Mouse (Mus musculus) cerebellum, adult 2 months (tissue): ENCODE measurements at regions not wholly inside any gene's neighbourhood (a gene's known extent, or its start where the extent isn't known, plus 50 kb on each side); places are given as distances from the start of the nearest gene placed in this dataset.

Experiments used
- DNase-seq, 2 experiments: peaks; one replicate each; pipeline ENCODE4 v3.0.0; 2021
- H3K27ac ChIP-seq: fragments of 200-500 bp; 2 replicates; pipeline ENCODE4 v1.5.1; 2012; ENCODE audit warnings: low read length, control low read depth, inconsistent platforms; ENCODE audit not compliant: insufficient read depth
- H3K27me3 ChIP-seq: fragments of 200-500 bp; 2 replicates; pipeline ENCODE4 v1.6.1; 2012; ENCODE audit warnings: inconsistent platforms, mild to moderate bottlenecking, low read length, moderate library complexity; ENCODE audit not compliant: control insufficient read depth, insufficient read depth
- H3K4me1 ChIP-seq: fragments of 200-500 bp; 2 replicates; pipeline ENCODE4 v1.6.1; 2011; ENCODE audit warnings: low read length; ENCODE audit not compliant: control insufficient read depth, insufficient read depth
- H3K4me3 ChIP-seq: fragments of 200-500 bp; replicated peaks from 2 replicates; pipeline ENCODE3; 2011; ENCODE audit warnings: mild to moderate bottlenecking, low read depth, low read length, control low read depth; ENCODE audit not compliant: insufficient read depth
- CTCF ChIP-seq: fragments of 200-500 bp; IDR thresholded peaks from 2 replicates; pipeline ENCODE4 v1.5.1; 2011; ENCODE audit warnings: low read depth, mild to moderate bottlenecking, control low read depth, low read length, moderate library complexity, borderline replicate concordance; ENCODE audit not compliant: insufficient read depth
- POLR2A ChIP-seq: fragments of 200-500 bp; IDR thresholded peaks from 2 replicates; pipeline ENCODE4 v1.6.1; 2011; ENCODE audit warnings: low read length, control low read depth, borderline replicate concordance; ENCODE audit not compliant: insufficient read depth
- WGBS: fragments of 180-500 bp; shearing (Covaris S2); methylation state at CpG from one replicate; pipeline ENCODE4 v1.1.7; 2018; 5-methylcytosine and 5-hydroxymethylcytosine counted together

DNA sequence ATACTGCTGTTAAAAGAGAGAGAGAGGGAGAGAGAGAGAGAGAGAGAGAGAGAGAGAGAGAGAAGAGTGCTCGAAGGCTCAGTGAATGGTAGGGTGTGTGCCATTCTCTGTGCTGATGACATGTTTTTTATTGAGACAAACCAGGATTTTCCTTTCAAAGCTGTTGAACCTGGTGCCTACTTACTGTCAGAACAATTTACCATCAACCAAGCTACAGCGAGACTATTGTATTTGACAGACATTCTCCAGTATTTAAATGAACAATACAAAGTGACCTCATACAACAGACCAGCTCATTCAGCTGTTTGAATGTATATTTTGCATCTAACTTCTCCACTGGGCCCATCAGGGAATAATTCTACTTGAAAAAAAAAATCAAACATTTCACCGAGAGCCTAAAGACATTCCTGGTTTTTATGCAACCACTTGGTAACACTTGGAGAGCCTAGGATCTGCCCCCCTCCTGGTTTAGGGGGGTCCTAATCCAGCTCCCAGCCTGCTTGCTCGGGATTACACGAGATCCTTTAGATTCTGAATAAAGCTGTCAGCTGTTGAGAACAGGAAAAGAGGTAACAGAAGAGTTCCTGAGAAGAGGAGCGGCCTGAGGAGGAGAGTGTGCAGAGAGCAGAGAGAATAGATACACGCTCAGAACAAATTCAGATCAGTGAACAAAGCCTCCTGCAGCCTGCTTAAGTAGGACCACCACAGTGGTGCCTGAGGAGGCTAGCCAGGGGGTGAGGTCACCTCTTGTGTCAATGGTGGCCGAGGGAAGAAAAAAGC, 117.3 kb downstream of the Anapc10 start:
- Histone ChIP-seq H3K4me1 (no peaks in the 10 kb centered on the region), H3K4me3 (no peak overlapping the region), H3K27ac (no peak overlapping the region), H3K27me3 (no peaks in the 10 kb centered on the region)
- 25% methylated on average over 8 of the region's 8 CpGs for WGBS
- no peak for DNase-seq
- TF ChIP-seq CTCF = no peak

DNA sequence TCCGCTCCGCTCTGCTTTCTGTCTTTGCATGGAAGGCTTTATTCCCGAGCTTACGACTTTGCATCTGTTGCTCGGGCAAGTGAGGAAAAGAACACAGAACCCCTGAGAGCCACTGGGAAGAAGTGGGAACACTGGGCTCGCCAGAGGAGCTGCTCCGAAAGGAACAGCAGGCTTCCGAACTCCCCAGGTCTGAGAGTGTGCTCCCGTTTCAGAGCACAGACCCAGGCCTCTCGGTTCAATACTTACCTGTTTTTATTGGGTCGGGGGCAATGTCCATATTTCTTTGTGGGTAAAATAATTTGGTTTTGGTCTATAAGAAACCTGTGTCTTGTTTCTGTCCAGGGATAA, 117.9 kb downstream of the Anapc10 start:
- WGBS = 28% methylated on average over 11 of the region's 11 CpGs
- H3K27me3 ChIP-seq = no peaks in the 10 kb centered on the region
- DNase-seq = no peak
- H3K27ac ChIP-seq = no peak overlapping the region
- TF ChIP-seq POLR2A = no peak
- no peak for TF ChIP-seq CTCF
- H3K4me3 ChIP-seq = no peak overlapping the region
- no peaks in the 10 kb centered on the region for H3K4me1 ChIP-seq

DNA sequence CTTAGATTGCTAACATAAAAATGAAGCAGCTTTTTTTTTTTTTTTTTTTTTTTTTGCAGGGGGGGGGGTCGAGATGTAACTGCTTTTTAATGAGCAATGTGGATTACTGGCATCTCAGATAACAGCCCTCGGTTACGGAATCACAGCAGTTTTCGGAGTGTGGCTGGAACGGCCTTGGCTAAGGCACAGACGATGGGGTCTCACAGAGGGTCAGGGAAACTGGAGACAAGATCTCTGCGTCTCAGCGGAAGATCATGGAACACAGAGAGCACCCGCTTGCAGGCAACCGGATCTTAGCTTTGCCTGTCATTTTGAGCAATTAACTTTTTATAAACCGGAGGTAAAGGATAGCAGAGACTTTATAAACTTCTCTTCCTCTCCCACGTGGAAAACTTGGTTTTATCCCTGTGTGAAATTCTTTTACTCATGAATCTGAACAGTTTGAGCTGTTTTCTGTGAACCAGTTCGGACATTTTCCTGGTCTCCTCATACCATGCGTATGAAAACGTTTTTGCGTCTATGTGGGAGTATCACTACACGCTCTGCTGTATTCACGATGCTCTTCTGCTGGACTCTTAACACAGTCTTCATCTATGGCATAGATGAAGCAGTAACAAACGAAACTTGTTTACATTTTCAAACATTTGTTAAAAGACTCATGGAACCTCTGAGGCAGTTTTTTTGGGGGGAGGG, 118.5 kb downstream of the Anapc10 start:
- TF ChIP-seq CTCF (no peak), POLR2A (no peak)
- Histone ChIP-seq H3K27me3 (no peaks in the 10 kb centered on the region), H3K27ac (no peak overlapping the region), H3K4me3 (no peak overlapping the region), H3K4me1 (no peaks in the 10 kb centered on the region)
- no peak for DNase-seq
- 60% methylated on average over 19 of the region's 19 CpGs for WGBS

DNA sequence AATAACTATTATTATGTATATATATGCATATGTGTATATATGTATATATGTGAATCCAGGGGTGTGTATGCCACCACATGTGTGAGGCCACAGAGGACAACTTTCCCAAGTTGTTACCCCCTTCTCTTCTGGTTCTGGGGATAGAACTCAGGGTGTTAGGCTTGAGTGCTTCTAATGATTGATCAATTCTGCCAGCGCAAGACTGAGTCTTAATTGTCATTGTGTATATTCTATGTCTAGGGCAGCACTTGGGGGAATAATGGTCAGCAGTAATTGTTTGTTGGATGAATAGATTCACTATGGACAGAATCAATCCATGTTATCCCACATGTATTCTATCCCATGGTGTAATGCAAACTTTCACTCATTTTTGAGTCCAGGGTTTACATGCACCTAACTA, 127.3 kb downstream of the Anapc10 start:
- TF ChIP-seq POLR2A = no peak
- no peak overlapping the region for H3K27ac ChIP-seq
- H3K4me3 ChIP-seq = no peak overlapping the region
- WGBS = 74% methylated on average over 1 of the region's 1 CpGs
- no peaks in the 10 kb centered on the region for H3K27me3 ChIP-seq
- no peak for DNase-seq
- no peaks in the 10 kb centered on the region for H3K4me1 ChIP-seq

DNA sequence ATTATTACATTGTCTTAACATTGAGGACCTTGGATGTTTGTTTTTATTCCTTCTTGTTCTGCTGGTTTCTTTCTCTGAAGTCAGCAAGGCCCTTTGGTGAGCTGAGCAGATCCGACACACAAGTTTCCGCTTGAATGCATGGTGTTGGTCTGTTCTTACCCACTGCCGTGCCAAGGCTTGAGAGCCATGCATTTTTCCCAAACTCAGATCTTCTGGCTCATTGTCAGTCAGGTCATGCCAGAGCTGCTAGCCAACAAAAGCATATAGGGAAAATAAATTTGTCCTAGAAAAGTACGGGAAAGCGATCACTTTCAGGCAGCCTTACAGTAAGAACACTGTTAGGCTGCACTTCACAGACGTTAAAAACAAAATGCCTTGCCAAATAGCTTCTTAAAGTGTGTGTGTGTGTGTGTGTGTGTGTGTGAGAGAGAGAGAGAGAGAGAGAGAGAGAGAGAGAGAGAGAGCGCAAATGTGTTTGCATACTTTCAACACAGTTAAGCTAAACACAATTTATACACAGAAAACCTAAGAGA, 138.4 kb downstream of the Anapc10 start:
- Histone ChIP-seq H3K4me3 (no peak overlapping the region), H3K27me3 (no peaks in the 10 kb centered on the region), H3K27ac (no peak overlapping the region), H3K4me1 (no peaks in the 10 kb centered on the region)
- 9% methylated on average over 7 of the region's 7 CpGs for WGBS
- DNase-seq = peak in 1 of 2 experiments; percentile 2
- TF ChIP-seq CTCF (no peak), POLR2A (no peak)

DNA sequence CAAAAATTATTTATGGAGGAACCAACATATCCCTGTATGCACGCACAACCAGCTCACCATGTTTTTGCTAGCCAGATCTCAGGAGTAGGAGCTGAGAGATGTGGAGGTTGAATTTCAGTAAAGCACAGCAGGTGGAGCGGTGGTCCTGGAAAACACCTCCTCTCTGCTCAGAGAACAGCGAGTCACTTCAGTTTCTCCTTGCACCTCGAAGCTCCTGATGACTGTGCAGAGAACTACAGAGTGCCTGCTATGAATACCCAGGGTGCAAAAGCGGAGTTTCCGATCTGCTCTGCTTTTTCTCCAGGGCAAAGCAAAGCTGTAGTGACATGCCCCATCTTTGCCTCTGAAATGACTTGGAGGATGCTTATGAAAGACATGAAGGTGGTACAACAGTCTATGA, 138.9 kb downstream of the Anapc10 start:
- no peak for TF ChIP-seq POLR2A
- no peak for TF ChIP-seq CTCF
- no peak for DNase-seq
- no peak overlapping the region for H3K4me3 ChIP-seq
- no peaks in the 10 kb centered on the region for H3K27me3 ChIP-seq
- H3K4me1 ChIP-seq = no peaks in the 10 kb centered on the region
- H3K27ac ChIP-seq = no peak overlapping the region
- 33% methylated on average over 6 of the region's 6 CpGs for WGBS

DNA sequence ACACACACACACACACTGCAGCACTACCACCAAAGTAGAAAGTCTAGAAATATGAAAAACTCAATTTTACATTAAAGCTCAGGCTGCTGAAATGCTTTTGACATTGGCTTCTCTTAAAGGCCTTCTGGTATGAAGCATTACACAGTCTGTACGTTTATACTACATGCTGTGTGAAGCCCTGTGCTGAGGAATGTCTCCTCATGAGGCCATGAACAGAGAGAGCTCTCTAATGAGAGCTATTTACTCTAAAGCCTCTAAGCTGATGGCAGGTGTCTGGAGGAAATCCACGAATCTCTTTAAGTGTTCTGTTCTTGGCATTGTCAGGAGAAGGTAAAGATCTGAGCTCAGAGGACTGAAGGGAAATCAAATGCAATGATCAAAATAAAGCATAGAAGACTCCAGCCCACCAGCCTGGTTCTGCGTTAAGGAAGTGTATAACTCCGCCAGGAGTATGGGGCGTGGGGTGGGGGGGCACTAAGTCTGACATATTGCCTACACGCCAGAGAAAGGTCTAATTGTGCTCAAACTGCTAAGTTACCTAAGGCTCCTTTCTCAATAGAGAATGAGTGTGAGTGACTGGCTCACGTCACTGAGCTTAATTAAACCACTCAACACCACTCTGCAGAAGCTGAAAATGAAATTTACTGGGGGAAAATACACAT, 160.9 kb downstream of the Anapc10 start:
- TF ChIP-seq POLR2A = no peak
- TF ChIP-seq CTCF = no peak
- DNase-seq = no peak
- H3K4me1 ChIP-seq = no peaks in the 10 kb centered on the region
- H3K27me3 ChIP-seq = no peaks in the 10 kb centered on the region
- H3K4me3 ChIP-seq = no peak overlapping the region
- 71% methylated on average over 7 of the region's 7 CpGs for WGBS
- no peak overlapping the region for H3K27ac ChIP-seq

DNA sequence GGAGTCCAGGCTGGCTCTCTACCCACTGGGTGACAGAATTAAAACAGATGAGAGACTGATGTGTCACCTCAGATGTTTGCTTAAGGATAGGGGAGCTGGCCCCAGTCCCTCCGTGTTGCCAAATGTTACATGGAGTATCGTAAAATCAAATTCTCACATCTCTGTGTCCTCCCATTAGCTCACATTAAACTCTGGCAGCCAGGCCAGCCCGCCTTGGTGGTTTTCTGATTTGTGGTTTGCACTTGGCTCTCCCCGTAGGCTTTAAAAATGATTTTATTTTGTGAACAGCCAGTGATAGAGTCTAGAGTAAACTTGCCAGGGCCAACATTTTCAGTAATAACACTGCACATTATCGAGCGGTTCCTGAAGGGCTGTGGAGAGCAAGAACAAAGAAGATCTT, 149.8 kb downstream of the Hhip start:
- DNase-seq = no peak
- TF ChIP-seq POLR2A = no peak
- TF ChIP-seq CTCF = no peak
- WGBS = 54% methylated on average over 6 of the region's 6 CpGs
- Histone ChIP-seq H3K4me1 (no peaks in the 10 kb centered on the region), H3K4me3 (no peak overlapping the region), H3K27me3 (no peaks in the 10 kb centered on the region), H3K27ac (no peak overlapping the region)
